Comparison of ENCODE assay signal across 17 mouse cellular contexts in the genomic region with DNA sequence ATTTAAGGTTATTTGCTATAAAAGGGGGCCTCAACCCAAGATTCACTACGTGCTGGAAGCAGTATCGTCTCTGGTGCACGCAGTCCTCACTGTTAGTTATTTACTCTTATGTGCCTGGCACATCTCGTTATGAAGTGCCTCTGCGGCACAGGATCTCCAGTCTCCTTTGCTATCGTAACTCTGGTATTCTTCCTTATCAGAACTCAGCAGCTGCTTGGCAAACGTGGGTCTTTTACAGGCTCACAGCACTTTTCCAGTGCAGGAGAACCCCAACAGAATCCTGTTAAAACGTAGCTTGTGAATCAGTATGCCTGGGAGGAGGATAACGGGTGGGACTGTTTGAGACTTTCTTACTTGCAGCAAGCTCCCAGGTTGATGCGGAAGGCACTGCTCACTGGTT.
DNase-seq lines count a peak whose midpoint lies in the region; ATAC-seq and TF ChIP-seq lines count a peak whose summit lies in the region.
"Had no signal": no experiment of that assay in that cellular context is flagged by ENCODE, and none has a peak within 500 bp of the region (broad histone marks: within the 10 kb centered on the region; RNA-seq: fewer than 3 reads in every experiment).

No protein-coding gene starts in this region.

- TF ChIP-seq RAD21 in MEL (IDR thresholded peaks at IDR 0.05; ENCODE audit: low read depth, low read length) = no peak; the same call in 1 of the 2 replicates

- H3K4me2 ChIP-seq in heart, embryonic 11.5 days = peak overlapping the region; percentile 48
- peak overlapping the region; percentile 51 for H3K4me2 ChIP-seq in liver, embryonic 11.5 days
- no peak overlapping the region for H3K4me2 ChIP-seq in midbrain, embryonic 13.5 days (replicated peaks)
- H3K4me2 ChIP-seq in midbrain, postnatal 0 days (ENCODE audit: low read depth, low read length, poor library complexity, severe bottlenecking) = no peak overlapping the region
- H3K4me2 ChIP-seq: embryonic facial prominence, embryonic 13.5 days; hindbrain, embryonic 12.5 days; midbrain, embryonic 12.5 days had no signal

- H3K9me3 ChIP-seq in MEL (replicated peaks; ENCODE audit: insufficient read depth, low read length) = no peaks in the 10 kb centered on the region
- H3K9me3 ChIP-seq in heart, embryonic 11.5 days (replicated peaks; ENCODE audit: control insufficient read depth, low read length) = no peaks in the 10 kb centered on the region
- H3K9me3 ChIP-seq in liver, embryonic 11.5 days (ENCODE audit: control insufficient read depth, low read length) = no peaks in the 10 kb centered on the region
- H3K9me3 ChIP-seq in midbrain, embryonic 13.5 days = no peaks in the 10 kb centered on the region
- no peaks in the 10 kb centered on the region for H3K9me3 ChIP-seq in midbrain, postnatal 0 days (ENCODE audit: low read length)
- H3K9me3 ChIP-seq: embryonic facial prominence, embryonic 13.5 days; hindbrain, embryonic 12.5 days; midbrain, embryonic 12.5 days had no signal

- no peak overlapping the region for H3K9ac ChIP-seq in MEL (ENCODE audit: control insufficient read depth, low read depth, low read length, poor library complexity, severe bottlenecking)
- peak overlapping the region; percentile 17; the same call in 1 of the 2 replicates for H3K9ac ChIP-seq in heart, embryonic 11.5 days (ENCODE audit: low read depth, low read length)
- H3K9ac ChIP-seq in liver, embryonic 11.5 days (ENCODE audit: low read depth, low read length) = no peak overlapping the region
- H3K9ac ChIP-seq in midbrain, embryonic 13.5 days (replicated peaks) = no peak overlapping the region
- no peak overlapping the region for H3K9ac ChIP-seq in midbrain, postnatal 0 days (replicated peaks; ENCODE audit: low read length, poor library complexity, severe bottlenecking)
- H3K9ac ChIP-seq: embryonic facial prominence, embryonic 13.5 days; hindbrain, embryonic 12.5 days; midbrain, embryonic 12.5 days had no signal

- ATAC-seq in heart, embryonic 11.5 days (replicated peaks; ENCODE audit: insufficient number of reproducible peaks, low FRiP score, low TSS enrichment) = no peak
- ATAC-seq in liver, embryonic 11.5 days (replicated peaks; ENCODE audit: low FRiP score) = peak; percentile 93
- ATAC-seq in midbrain, embryonic 13.5 days = no peak
- ATAC-seq in midbrain, postnatal 0 days (ENCODE audit: low FRiP score) = no peak
- ATAC-seq: forebrain, embryonic 14.5 days; intestine, postnatal 0 days had no signal

- WGBS in heart, embryonic 11.5 days (ENCODE audit: insufficient replicate concordance) = 20% methylated on average over 10 of the region's 10 CpGs
- 18% methylated on average over 10 of the region's 10 CpGs for WGBS in liver, embryonic 11.5 days
- 71% methylated on average over 10 of the region's 10 CpGs for WGBS in midbrain, embryonic 13.5 days
- WGBS in midbrain, postnatal 0 days = 61% methylated on average over 10 of the region's 10 CpGs

- TF ChIP-seq POLR2A in MEL (IDR thresholded peaks at IDR 0.05; ENCODE audit: control insufficient read depth in 1 of 2, insufficient read depth in 1 of 2, low read depth in 1 of 2, low read length in 2 of 2, poor library complexity in 1 of 2) = no peak

- no peaks in the 10 kb centered on the region for H3K36me3 ChIP-seq in MEL (ENCODE audit: control insufficient read depth in 1 of 2, insufficient read depth in 2 of 2, low read length in 2 of 2)
- H3K36me3 ChIP-seq in heart, embryonic 11.5 days (ENCODE audit: control insufficient read depth, insufficient read depth, low read length) = no peaks in the 10 kb centered on the region
- no peaks in the 10 kb centered on the region for H3K36me3 ChIP-seq in liver, embryonic 11.5 days (ENCODE audit: control insufficient read depth, insufficient read depth, low read length)
- no peaks in the 10 kb centered on the region for H3K36me3 ChIP-seq in midbrain, embryonic 13.5 days
- no peaks in the 10 kb centered on the region for H3K36me3 ChIP-seq in midbrain, postnatal 0 days (ENCODE audit: insufficient read depth, low read length)
- H3K36me3 ChIP-seq: embryonic facial prominence, embryonic 13.5 days; hindbrain, embryonic 12.5 days; midbrain, embryonic 12.5 days had no signal

- intact Hi-C loops in heart, postnatal 36 days (cut with DNase I) = no loop called here

- peak; percentile 82 for DNase-seq in heart, adult 11 months
- no peak for DNase-seq in heart, postnatal 36 days
- DNase-seq in MEL (ENCODE audit: low read depth, low spot score) = peak; percentile 74
- DNase-seq in liver, embryonic 11.5 days (ENCODE audit: low spot score) = peak; percentile 41
- no peak for DNase-seq in thymus, postnatal 0 days (ENCODE audit: low spot score)
- DNase-seq in midbrain, postnatal 0 days (ENCODE audit: low spot score) = no peak
- DNase-seq: adrenal gland, postnatal 14 days; cerebellum, adult 11 months; kidney, postnatal 36 days; right cerebral cortex, postnatal 4 days had no signal

- H3K4me3 ChIP-seq in MEL (ENCODE audit: control insufficient read depth in 1 of 2, insufficient read depth in 1 of 2, low read depth in 2 of 2, low read length in 2 of 2) = peak overlapping the region; percentile 13 to 41; a peak in 3 of 4 replicates
- H3K4me3 ChIP-seq in heart, embryonic 11.5 days (ENCODE audit: low read depth, low read length) = peak overlapping the region; percentile 3
- no peak overlapping the region for H3K4me3 ChIP-seq in liver, embryonic 11.5 days (ENCODE audit: low read depth, low read length)
- no peak overlapping the region for H3K4me3 ChIP-seq in midbrain, embryonic 13.5 days (replicated peaks)
- H3K4me3 ChIP-seq in midbrain, postnatal 0 days (ENCODE audit: low read depth, low read length) = no peak overlapping the region
- H3K4me3 ChIP-seq: embryonic facial prominence, embryonic 13.5 days; hindbrain, embryonic 12.5 days; midbrain, embryonic 12.5 days had no signal

- TF ChIP-seq CTCF in MEL (IDR thresholded peaks at IDR 0.05 in 2 of 3, conservative IDR thresholded peaks at IDR 0.05 in 1 of 3; ENCODE audit: control insufficient read depth in 1 of 3, insufficient read depth in 1 of 3, low read depth in 2 of 3, low read length in 3 of 3, poor library complexity in 1 of 3, severe bottlenecking in 1 of 3) = no peak
- TF ChIP-seq CTCF in midbrain, postnatal 0 days (IDR thresholded peaks at IDR 0.05) = no peak

- peaks cover 0 to 3% of the 10 kb centered on the region in 2 experiments; a peak in 1 of 4 replicates for H3K27me3 ChIP-seq in MEL (ENCODE audit: control insufficient read depth in 1 of 2, insufficient read depth in 2 of 2, low read length in 2 of 2)
- H3K27me3 ChIP-seq in heart, embryonic 11.5 days (ENCODE audit: control insufficient read depth, insufficient read depth, low read length) = no peaks in the 10 kb centered on the region
- H3K27me3 ChIP-seq in liver, embryonic 11.5 days (replicated peaks; ENCODE audit: control insufficient read depth, insufficient read depth, low read length) = no peaks in the 10 kb centered on the region
- H3K27me3 ChIP-seq in midbrain, embryonic 13.5 days = no peaks in the 10 kb centered on the region
- no peaks in the 10 kb centered on the region for H3K27me3 ChIP-seq in midbrain, postnatal 0 days (ENCODE audit: insufficient read depth, low read length)
- H3K27me3 ChIP-seq: embryonic facial prominence, embryonic 13.5 days; hindbrain, embryonic 12.5 days; midbrain, embryonic 12.5 days had no signal

- no peaks in the 10 kb centered on the region for H3K79me2 ChIP-seq in MEL (ENCODE audit: control insufficient read depth, insufficient read depth, low read length, poor library complexity)

- TF ChIP-seq EP300 in MEL (IDR thresholded peaks at IDR 0.05; ENCODE audit: low read depth in 1 of 2, low read length in 2 of 2) = peak; percentile 74 to 85

- H3K27ac ChIP-seq in MEL (ENCODE audit: control insufficient read depth, low read depth, low read length) = no peak overlapping the region
- H3K27ac ChIP-seq in heart, embryonic 11.5 days (ENCODE audit: low read depth, low read length) = no peak overlapping the region
- no peak overlapping the region; the same call in 1 of the 2 replicates for H3K27ac ChIP-seq in liver, embryonic 11.5 days (ENCODE audit: low read depth, low read length)
- H3K27ac ChIP-seq in midbrain, embryonic 13.5 days = no peak overlapping the region
- H3K27ac ChIP-seq in midbrain, postnatal 0 days (ENCODE audit: low read depth, low read length) = no peak overlapping the region
- H3K27ac ChIP-seq: embryonic facial prominence, embryonic 13.5 days; hindbrain, embryonic 12.5 days; midbrain, embryonic 12.5 days had no signal

- peaks cover 4 to 7% of the 10 kb centered on the region in 2 experiments for H3K4me1 ChIP-seq in MEL (ENCODE audit: control insufficient read depth in 1 of 2, insufficient read depth in 2 of 2, low read length in 2 of 2)
- H3K4me1 ChIP-seq in heart, embryonic 11.5 days (ENCODE audit: control insufficient read depth, insufficient read depth, low read length) = 0 out of 2 replicates have a peak, but pooled peaks cover 4% of the 10 kb centered on the region
- 0 out of 2 replicates have a peak, but pooled peaks cover 4% of the 10 kb centered on the region for H3K4me1 ChIP-seq in liver, embryonic 11.5 days (replicated peaks; ENCODE audit: control insufficient read depth, insufficient read depth, low read length)
- no peaks in the 10 kb centered on the region for H3K4me1 ChIP-seq in midbrain, embryonic 13.5 days (replicated peaks)
- H3K4me1 ChIP-seq in midbrain, postnatal 0 days (ENCODE audit: insufficient read depth, low read length) = no peaks in the 10 kb centered on the region
- H3K4me1 ChIP-seq: embryonic facial prominence, embryonic 13.5 days; hindbrain, embryonic 12.5 days; midbrain, embryonic 12.5 days had no signal

TF ChIP-seq in MEL, 35 proteins besides CTCF, POLR2A, EP300 and RAD21 (continues in another document):
- TF ChIP-seq MYC (IDR thresholded peaks at IDR 0.05; ENCODE audit: low read depth, low read length) (no peak), MXI1 (IDR thresholded peaks at IDR 0.05; ENCODE audit: low read depth, low read length) (peak; percentile 55), HCFC1 (IDR thresholded peaks at IDR 0.05; ENCODE audit: low read depth, low read length) (no peak), ZNF384 (IDR thresholded peaks at IDR 0.05; ENCODE audit: low read depth, low read length) (no peak), POLR2AphosphoS2 (IDR thresholded peaks at IDR 0.05; ENCODE audit: low read length) (no peak), JUND (IDR thresholded peaks at IDR 0.05; ENCODE audit: low read depth, low read length) (no peak), BHLHE40 (IDR thresholded peaks at IDR 0.05; ENCODE audit: borderline replicate concordance, low read depth, low read length) (peak; percentile 71; the same call in 1 of the 2 replicates), POLR2AphosphoS5 (IDR thresholded peaks at IDR 0.05; ENCODE audit: borderline replicate concordance, low read depth, low read length) (no peak), NRF1 (IDR thresholded peaks at IDR 0.05; ENCODE audit: insufficient read depth, low read depth, low read length, poor library complexity, severe bottlenecking) (no peak), MAX (IDR thresholded peaks at IDR 0.05; ENCODE audit: low read length) (no peak), SIN3A (IDR thresholded peaks at IDR 0.05; ENCODE audit: low read length) (peak; percentile 73), NELFE (IDR thresholded peaks at IDR 0.05; ENCODE audit: low read depth, low read length) (no peak), MYB (IDR thresholded peaks at IDR 0.05; ENCODE audit: low read depth, low read length) (no peak)

Comparison
In these comparisons a context has a peak if more than half of its experiments do, and no peak if none do; other contexts are left out.
1. DNase-seq: peak in heart, adult 11 months (single experiment), MEL (single experiment) and liver, embryonic 11.5 days (single experiment); none in heart, postnatal 36 days (0 of 2), thymus, postnatal 0 days (single experiment) and midbrain, postnatal 0 days (single experiment).
2. H3K4me3 ChIP-seq: peak in MEL (2 of 2) and heart, embryonic 11.5 days (single experiment); none in liver, embryonic 11.5 days (single experiment), midbrain, embryonic 13.5 days (single experiment) and midbrain, postnatal 0 days (single experiment).
3. H3K4me2 ChIP-seq: peak in heart, embryonic 11.5 days (single experiment) and liver, embryonic 11.5 days (single experiment); none in midbrain, embryonic 13.5 days (single experiment) and midbrain, postnatal 0 days (single experiment).